Mouse (Mus musculus) E14TG2a.4 (cell line): Measurements from ENCODE around the gene Azgp1.

Source experiments
- CTCF ChIP-seq: conservative IDR thresholded peaks from 2 replicates; pipeline ENCODE4 v1.5.1; 2014; ENCODE audit warnings: low read length
- POU5F1 ChIP-seq: IDR thresholded peaks from 2 replicates; pipeline ENCODE4 v1.6.1; 2014; ENCODE audit warnings: low read length, borderline replicate concordance

DNA sequence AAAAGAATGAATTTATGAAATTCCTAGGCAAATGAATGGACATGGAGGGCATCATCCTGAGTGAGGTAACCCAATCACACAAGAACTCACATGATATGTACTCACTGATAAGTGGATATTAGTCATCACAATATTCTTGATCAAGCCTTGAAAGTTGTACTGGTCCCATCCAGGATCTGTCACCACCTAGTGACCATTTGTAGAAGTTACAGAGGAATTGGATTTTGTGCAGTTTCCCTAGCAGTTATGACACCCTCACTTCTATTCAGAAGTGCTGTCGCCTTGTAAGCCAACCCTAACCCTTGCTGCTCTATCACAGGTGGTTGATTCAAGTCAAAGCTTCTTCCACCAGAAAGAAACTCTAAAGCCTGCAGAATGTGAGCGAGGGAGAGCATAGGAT is 8.2 kb upstream of the Azgp1 start:
- TF ChIP-seq CTCF = peak; percentile 48
- TF ChIP-seq POU5F1 = no peak
